In genomic region chr1:19232743-19233142, GRCm38 (mm10) we compare ENCODE assay signal across 33 mouse cellular contexts. TPM values are rescaled to one million over a fixed set of nuclear protein-coding genes. Genes with fewer than 3 reads are reported as not detected.
A peak's percentile ranks its signal among the peaks of the same experiment; 100 is the strongest.
DNase-seq lines count a peak whose midpoint lies in the region; ATAC-seq lines count a peak whose summit lies in the region.
"Had no signal": no experiment of that assay in that cellular context is flagged by ENCODE, and none has a peak within 500 bp of the region (broad histone marks: within the 10 kb centered on the region; RNA-seq: fewer than 3 reads in every experiment).

No protein-coding gene starts in this region.

- ATAC-seq in hindbrain, embryonic 11.5 days (ENCODE audit: low FRiP score) = no peak
- ATAC-seq in hindbrain, embryonic 16.5 days = no peak
- no peak for ATAC-seq in neural tube, embryonic 15.5 days (ENCODE audit: low FRiP score)
- no peak for ATAC-seq in midbrain, embryonic 16.5 days
- ATAC-seq: forebrain, postnatal 0 days; intestine, embryonic 16.5 days had no signal

- no peaks in the 10 kb centered on the region for H3K9me3 ChIP-seq in hindbrain, embryonic 11.5 days (ENCODE audit: control insufficient read depth, low read length)
- H3K9me3 ChIP-seq in hindbrain, embryonic 16.5 days (ENCODE audit: control insufficient read depth, low read length) = no peaks in the 10 kb centered on the region
- no peaks in the 10 kb centered on the region for H3K9me3 ChIP-seq in neural tube, embryonic 15.5 days (replicated peaks)
- no peaks in the 10 kb centered on the region for H3K9me3 ChIP-seq in midbrain, embryonic 16.5 days (replicated peaks; ENCODE audit: control insufficient read depth, low read length, poor library complexity, severe bottlenecking)
- H3K9me3 ChIP-seq: forebrain, embryonic 10.5 days; heart, embryonic 10.5 days; heart, embryonic 15.5 days; limb, embryonic 10.5 days; limb, embryonic 15.5 days; liver, embryonic 13.5 days; neural tube, embryonic 12.5 days; stomach, embryonic 15.5 days had no signal

- H3K9ac ChIP-seq in hindbrain, embryonic 11.5 days (ENCODE audit: low read depth, low read length) = no peak overlapping the region
- no peak overlapping the region for H3K9ac ChIP-seq in hindbrain, embryonic 16.5 days (ENCODE audit: low read depth, low read length)
- H3K9ac ChIP-seq in neural tube, embryonic 15.5 days (replicated peaks) = no peak overlapping the region
- no peak overlapping the region for H3K9ac ChIP-seq in midbrain, embryonic 16.5 days (ENCODE audit: low read depth, low read length)
- H3K9ac ChIP-seq: forebrain, postnatal 0 days; heart, embryonic 15.5 days; limb, embryonic 15.5 days; liver, embryonic 13.5 days; neural tube, embryonic 12.5 days; stomach, embryonic 15.5 days had no signal

- H3K36me3 ChIP-seq in hindbrain, embryonic 11.5 days (ENCODE audit: control insufficient read depth, insufficient read depth, low read length) = no peaks in the 10 kb centered on the region
- H3K36me3 ChIP-seq in hindbrain, embryonic 16.5 days (ENCODE audit: control insufficient read depth, insufficient read depth, low read length) = no peaks in the 10 kb centered on the region
- H3K36me3 ChIP-seq in neural tube, embryonic 15.5 days = no peaks in the 10 kb centered on the region
- no peaks in the 10 kb centered on the region for H3K36me3 ChIP-seq in midbrain, embryonic 16.5 days (ENCODE audit: control insufficient read depth, insufficient read depth, low read length)
- H3K36me3 ChIP-seq: forebrain, embryonic 10.5 days; G1E; heart, embryonic 10.5 days; heart, embryonic 15.5 days; limb, embryonic 10.5 days; limb, embryonic 15.5 days; liver, embryonic 13.5 days; neural tube, embryonic 12.5 days; stomach, embryonic 15.5 days had no signal

- peaks cover 79% of the 10 kb centered on the region for H3K27me3 ChIP-seq in hindbrain, embryonic 11.5 days (ENCODE audit: control insufficient read depth, insufficient read depth, low read length)
- H3K27me3 ChIP-seq in hindbrain, embryonic 16.5 days (replicated peaks; ENCODE audit: control insufficient read depth, insufficient read depth, low read length) = peaks cover 62% of the 10 kb centered on the region
- peaks cover 79% of the 10 kb centered on the region for H3K27me3 ChIP-seq in neural tube, embryonic 15.5 days (replicated peaks)
- peaks cover 57% of the 10 kb centered on the region for H3K27me3 ChIP-seq in midbrain, embryonic 16.5 days (ENCODE audit: control insufficient read depth, insufficient read depth, low read depth, low read length)
- H3K27me3 ChIP-seq: CH12.LX had no signal

- peak; percentile 51 for DNase-seq in embryo, embryonic 10.5 days (ENCODE audit: low spot score)
- no peak for DNase-seq in embryo, embryonic 10 days (ENCODE audit: low spot score)
- peak; percentile 41 for DNase-seq in hindbrain, embryonic 11.5 days (ENCODE audit: low spot score)
- DNase-seq in neural tube, embryonic 10.5 days (ENCODE audit: extremely low spot score, low spot score) = peak; percentile 44
- no peak for DNase-seq in gastrocnemius, adult 8-10 months (ENCODE audit: low spot score in 2 of 2)
- DNase-seq: adrenal gland, adult 8-10 months; cerebellum, adult 8-10 months; cerebellum, postnatal 36 days; forebrain, postnatal 0 days; gastrocnemius, postnatal 10 days; kidney, adult 8-10 months; kidney, postnatal 4 days; layer of hippocampus, adult 9-11 months; liver, embryonic 13.5 days; lung, adult 2 months; lung, postnatal 10 days; right cerebral cortex, postnatal 25 days had no signal

- WGBS in hindbrain, embryonic 11.5 days = 0% methylated on average over 1 of the region's 1 CpGs
- 17% methylated on average over 1 of the region's 1 CpGs for WGBS in hindbrain, embryonic 16.5 days
- WGBS in neural tube, embryonic 15.5 days = 14% methylated on average over 1 of the region's 1 CpGs
- WGBS in midbrain, embryonic 16.5 days = 0% methylated on average over 1 of the region's 1 CpGs

- H3K4me2 ChIP-seq in hindbrain, embryonic 11.5 days (replicated peaks; ENCODE audit: low read depth, low read length) = no peak overlapping the region
- no peak overlapping the region for H3K4me2 ChIP-seq in hindbrain, embryonic 16.5 days (ENCODE audit: low read length)
- no peak overlapping the region for H3K4me2 ChIP-seq in neural tube, embryonic 15.5 days
- H3K4me2 ChIP-seq in midbrain, embryonic 16.5 days (ENCODE audit: low read length) = no peak overlapping the region
- H3K4me2 ChIP-seq: heart, embryonic 15.5 days; limb, embryonic 15.5 days; liver, embryonic 13.5 days; neural tube, embryonic 12.5 days; stomach, embryonic 15.5 days had no signal

- peaks cover 2% of the 10 kb centered on the region; the same call in 1 of the 2 replicates for H3K4me1 ChIP-seq in hindbrain, embryonic 11.5 days (replicated peaks; ENCODE audit: control insufficient read depth, insufficient read depth, low read length)
- no peaks in the 10 kb centered on the region for H3K4me1 ChIP-seq in hindbrain, embryonic 16.5 days (ENCODE audit: control insufficient read depth, insufficient read depth, low read depth, low read length)
- H3K4me1 ChIP-seq in neural tube, embryonic 15.5 days = peaks cover 3% of the 10 kb centered on the region
- H3K4me1 ChIP-seq in midbrain, embryonic 16.5 days (ENCODE audit: control insufficient read depth, insufficient read depth, low read length) = no peaks in the 10 kb centered on the region
- H3K4me1 ChIP-seq: heart, embryonic 10.5 days; heart, embryonic 15.5 days; liver, embryonic 13.5 days; neural tube, embryonic 12.5 days; stomach, embryonic 15.5 days had no signal

- no peak overlapping the region for H3K4me3 ChIP-seq in hindbrain, embryonic 11.5 days (ENCODE audit: low read depth, low read length)
- no peak overlapping the region for H3K4me3 ChIP-seq in hindbrain, embryonic 16.5 days (ENCODE audit: low read length)
- no peak overlapping the region for H3K4me3 ChIP-seq in neural tube, embryonic 15.5 days (replicated peaks)
- H3K4me3 ChIP-seq in midbrain, embryonic 16.5 days (ENCODE audit: low read depth, low read length) = no peak overlapping the region
- H3K4me3 ChIP-seq: forebrain, embryonic 10.5 days; heart, embryonic 10.5 days; heart, embryonic 15.5 days; limb, embryonic 10.5 days; limb, embryonic 15.5 days; liver, embryonic 13.5 days; neural tube, embryonic 12.5 days; stomach, embryonic 15.5 days had no signal

- H3K27ac ChIP-seq in hindbrain, embryonic 11.5 days (ENCODE audit: low read depth, low read length) = no peak overlapping the region
- H3K27ac ChIP-seq in hindbrain, embryonic 16.5 days (ENCODE audit: low read depth, low read length) = no peak overlapping the region
- no peak overlapping the region for H3K27ac ChIP-seq in neural tube, embryonic 15.5 days (replicated peaks)
- peak overlapping the region; percentile 72 for H3K27ac ChIP-seq in midbrain, embryonic 16.5 days (ENCODE audit: low read length)
- H3K27ac ChIP-seq: forebrain, embryonic 10.5 days; heart, embryonic 10.5 days; heart, embryonic 15.5 days; kidney, postnatal 0 days; limb, embryonic 10.5 days; limb, embryonic 15.5 days; liver, embryonic 13.5 days; neural tube, embryonic 12.5 days; stomach, embryonic 15.5 days had no signal

RNA-seq across cellular contexts. Expression of gene Tfap2b, which starts 24.0 kb away (rescaled TPM):
- polyA plus RNA-seq in hindbrain, embryonic 11.5 days (2014; fragmentation: Nextera tagmentation; extraction: Ambion mirVana) = 72.5 and 75.7 TPM in 2 replicates
- 40.1 and 64.0 TPM in 2 replicates for polyA plus RNA-seq in hindbrain, embryonic 16.5 days (2015; fragmentation: Nextera tagmentation; extraction: Ambion mirVana)
- polyA plus RNA-seq in neural tube, embryonic 15.5 days (2015; fragmentation: Nextera tagmentation; extraction: Ambion mirVana) = 29.5 and 46.0 TPM in 2 replicates
- polyA plus RNA-seq in midbrain, embryonic 16.5 days (2015; fragmentation: Nextera tagmentation; extraction: Ambion mirVana) = 141 and 223 TPM in 2 replicates
- total RNA-seq in gastrocnemius, adult 8-10 months (2022) = not detected
- total RNA-seq: CH12.LX; granulocyte monocyte progenitor cell, adult 5-6 weeks had no signal
- polyA plus RNA-seq: C2C12; G1E; lung, adult 2 months had no signal

Comparison
In these comparisons a context has a peak if more than half of its experiments do, and no peak if none do; other contexts are left out.
1. DNase-seq: peak in embryo, embryonic 10.5 days (single experiment), hindbrain, embryonic 11.5 days (single experiment) and neural tube, embryonic 10.5 days (single experiment); none in embryo, embryonic 10 days (single experiment) and gastrocnemius, adult 8-10 months (0 of 2).